8 mouse cellular contexts compared by ENCODE assay signal in genomic region chr1:153679147-153679546, GRCm38 (mm10). TPM values are rescaled to one million over a fixed set of nuclear protein-coding genes. Genes with fewer than 3 reads are reported as not detected.
DNase-seq lines count a peak whose midpoint lies in the region; ATAC-seq and TF ChIP-seq lines count a peak whose summit lies in the region.

No protein-coding gene starts in this region.

- H3K9ac ChIP-seq in embryonic facial prominence, embryonic 15.5 days, result no peak overlapping the region
- H3K9ac ChIP-seq in intestine, embryonic 16.5 days (ENCODE audit: low read depth, low read length), result no peak overlapping the region
- H3K9ac ChIP-seq in liver, embryonic 12.5 days, result no peak overlapping the region

- peaks cover 26% of the 10 kb centered on the region for H3K27me3 ChIP-seq in E14TG2a.4 (ENCODE audit: insufficient read depth, low read length)
- no peaks in the 10 kb centered on the region for H3K27me3 ChIP-seq in embryonic facial prominence, embryonic 15.5 days
- no peaks in the 10 kb centered on the region; the same call in 1 of the 2 replicates for H3K27me3 ChIP-seq in intestine, embryonic 16.5 days (replicated peaks; ENCODE audit: control insufficient read depth, insufficient read depth, low read length)
- H3K27me3 ChIP-seq in liver, embryonic 12.5 days (replicated peaks), result no peaks in the 10 kb centered on the region; the same call in 1 of the 2 replicates

- H3K4me2 ChIP-seq in embryonic facial prominence, embryonic 15.5 days (replicated peaks), result peak overlapping the region; percentile 22; the same call in 1 of the 2 replicates
- no peak overlapping the region for H3K4me2 ChIP-seq in intestine, embryonic 16.5 days (ENCODE audit: low read depth, low read length)
- H3K4me2 ChIP-seq in liver, embryonic 12.5 days, result no peak overlapping the region

- no peak for TF ChIP-seq CTCF in E14TG2a.4 (conservative IDR thresholded peaks at IDR 0.05; ENCODE audit: low read length)

- ATAC-seq in cerebellum, adult (ENCODE audit: insufficient number of reproducible peaks, low FRiP score, low TSS enrichment), result peak; percentile 85
- no peak for ATAC-seq in embryonic facial prominence, embryonic 15.5 days (ENCODE audit: insufficient number of reproducible peaks, low FRiP score, low TSS enrichment, low read depth)
- ATAC-seq in intestine, embryonic 16.5 days, result peak; percentile 64
- peak; percentile 69 for ATAC-seq in liver, embryonic 12.5 days
- no peak for ATAC-seq in inflammation-experienced regulatory T-cells, adult 6 months

- peak overlapping the region; percentile 58; the same call in 1 of the 2 replicates for H3K4me3 ChIP-seq in E14TG2a.4 (replicated peaks; ENCODE audit: low read length)
- H3K4me3 ChIP-seq in embryonic facial prominence, embryonic 15.5 days (replicated peaks), result no peak overlapping the region
- H3K4me3 ChIP-seq in intestine, embryonic 16.5 days (ENCODE audit: low read length), result no peak overlapping the region
- H3K4me3 ChIP-seq in liver, embryonic 12.5 days, result no peak overlapping the region

- 44% methylated on average over 10 of the region's 10 CpGs for WGBS in embryonic facial prominence, embryonic 15.5 days
- 38% methylated on average over 10 of the region's 10 CpGs for WGBS in intestine, embryonic 16.5 days
- WGBS in liver, embryonic 12.5 days (ENCODE audit: insufficient replicate concordance), result 60% methylated on average over 10 of the region's 10 CpGs

- H3K27ac ChIP-seq in embryonic facial prominence, embryonic 15.5 days (replicated peaks), result no peak overlapping the region
- no peak overlapping the region for H3K27ac ChIP-seq in intestine, embryonic 16.5 days (ENCODE audit: low read length)
- peak overlapping the region; percentile 60; the same call in 1 of the 2 replicates for H3K27ac ChIP-seq in liver, embryonic 12.5 days

- no peaks in the 10 kb centered on the region for H3K36me3 ChIP-seq in E14TG2a.4 (ENCODE audit: insufficient read depth, low read length)
- no peaks in the 10 kb centered on the region for H3K36me3 ChIP-seq in embryonic facial prominence, embryonic 15.5 days
- H3K36me3 ChIP-seq in intestine, embryonic 16.5 days (ENCODE audit: control insufficient read depth, insufficient read depth, low read length), result no peaks in the 10 kb centered on the region
- no peaks in the 10 kb centered on the region for H3K36me3 ChIP-seq in liver, embryonic 12.5 days

- DNase-seq in cerebellum, postnatal 4 days (ENCODE audit: low spot score in 2 of 2), result no peak
- peak; percentile 75 to 80 for DNase-seq in right cerebral cortex, adult 2 months (ENCODE audit: low spot score in 2 of 2)

- no peaks in the 10 kb centered on the region for H3K9me3 ChIP-seq in E14TG2a.4 (ENCODE audit: low read length)
- H3K9me3 ChIP-seq in embryonic facial prominence, embryonic 15.5 days (replicated peaks), result no peaks in the 10 kb centered on the region
- no peaks in the 10 kb centered on the region for H3K9me3 ChIP-seq in intestine, embryonic 16.5 days (ENCODE audit: control insufficient read depth, low read length)
- H3K9me3 ChIP-seq in liver, embryonic 12.5 days (replicated peaks), result no peaks in the 10 kb centered on the region

- peaks cover 48% of the 10 kb centered on the region for H3K4me1 ChIP-seq in E14TG2a.4 (replicated peaks; ENCODE audit: low read depth, low read length)
- peaks cover 17% of the 10 kb centered on the region for H3K4me1 ChIP-seq in embryonic facial prominence, embryonic 15.5 days
- 0 out of 2 replicates have a peak, but pooled peaks cover 4% of the 10 kb centered on the region for H3K4me1 ChIP-seq in intestine, embryonic 16.5 days (ENCODE audit: control insufficient read depth, insufficient read depth, low read length)
- H3K4me1 ChIP-seq in liver, embryonic 12.5 days, result no peaks in the 10 kb centered on the region

RNA-seq across cellular contexts. Expression of gene Rgs8, which starts 26.3 kb away (rescaled TPM):
- 0.77 and 1.0 TPM in 2 replicates for polyA plus RNA-seq in embryonic facial prominence, embryonic 15.5 days (2015; fragmentation: Nextera tagmentation; extraction: Ambion mirVana)
- polyA plus RNA-seq in intestine, embryonic 16.5 days (2015; fragmentation: Nextera tagmentation; extraction: Ambion mirVana), result 0.09 and 0.22 TPM in 2 replicates
- 0.10 and 0.22 TPM in 2 replicates for polyA plus RNA-seq in liver, embryonic 12.5 days (2016; fragmentation: Nextera tagmentation; extraction: Ambion mirVana)
- under 1 TPM; 0.35 to 0.68 (median 0.36) TPM for polyA plus RNA-seq in inflammation-experienced regulatory T-cells, adult 6 months (2017; shearing (Covaris generic))

Comparison
In these comparisons a context has a peak if more than half of its experiments do, and no peak if none do; other contexts are left out.
1. ATAC-seq: peak in cerebellum, adult (single experiment), intestine, embryonic 16.5 days (single experiment) and liver, embryonic 12.5 days (single experiment); none in embryonic facial prominence, embryonic 15.5 days (single experiment) and inflammation-experienced regulatory T-cells, adult 6 months (single experiment).
2. DNase-seq: peak in right cerebral cortex, adult 2 months (2 of 2); none in cerebellum, postnatal 4 days (0 of 2).